ENCODE assay signal across 8 mouse cellular contexts in the genomic region with DNA sequence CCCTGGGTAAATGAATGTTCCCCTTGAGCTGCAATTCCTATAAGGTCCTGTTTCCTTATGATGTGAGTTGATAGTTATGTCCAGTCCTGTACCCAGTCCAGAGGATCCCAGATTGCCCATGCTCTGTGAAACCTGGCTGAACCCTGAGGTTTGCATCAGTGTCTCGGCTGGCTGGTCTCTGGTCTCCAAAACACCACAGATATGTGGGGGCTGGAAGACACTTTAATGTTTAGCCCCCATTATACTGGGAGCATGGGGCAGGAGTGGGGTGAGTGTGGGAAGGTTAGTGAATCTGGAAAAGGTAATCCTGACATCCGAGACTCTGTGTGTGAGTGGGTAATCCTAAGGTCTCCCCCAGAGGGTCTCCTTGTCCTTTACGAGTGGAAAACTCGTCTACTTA. TPM values are rescaled to one million over a fixed set of nuclear protein-coding genes. Genes with fewer than 3 reads are reported as not detected.
DNase-seq lines count a peak whose midpoint lies in the region; ATAC-seq and TF ChIP-seq lines count a peak whose summit lies in the region.

No protein-coding gene starts in this region.

- no peak overlapping the region for H3K4me3 ChIP-seq in heart, embryonic 13.5 days
- no peak overlapping the region for H3K4me3 ChIP-seq in CH12.LX (replicated peaks in 1 of 3; ENCODE audit: low read depth in 2 of 3, low read length in 2 of 3, poor library complexity in 1 of 3)
- H3K4me3 ChIP-seq in forebrain, embryonic 14.5 days (ENCODE audit: low read depth, low read length): peak overlapping the region; percentile 90; the same call in 1 of the 2 replicates
- H3K4me3 ChIP-seq in liver, embryonic 15.5 days (replicated peaks): peak overlapping the region; percentile 95; the same call in 1 of the 2 replicates
- H3K4me3 ChIP-seq in thymus, adult 2 months (ENCODE audit: control insufficient read depth, insufficient read depth, low read length): no peak overlapping the region

- in situ Hi-C loops in CH12.LX (cut with MboI; ENCODE audit: low pct_ligation_motif_present, low pct_unique_long_range_greater_than_20kb, low sequenced_read_pairs): loop anchor here (10.0 kb wide), 1 partner anchor 288 kb away; no protein-coding TSS in a partner anchor

- no peak for ATAC-seq in heart, embryonic 13.5 days (ENCODE audit: extremely low read depth, insufficient number of reproducible peaks, low FRiP score, low TSS enrichment)
- ATAC-seq in forebrain, embryonic 14.5 days: no peak
- ATAC-seq in liver, embryonic 15.5 days (ENCODE audit: insufficient read depth): no peak
- ATAC-seq in monocyte, adult 5-6 weeks (replicated peaks; ENCODE audit: insufficient number of reproducible peaks, low FRiP score, low TSS enrichment, poor library complexity, severe bottlenecking): no peak

- peak overlapping the region; percentile 69 for H3K9ac ChIP-seq in heart, embryonic 13.5 days
- 0 out of 2 replicates have a peak overlapping the region, but pooled peaks have one; percentile 23 for H3K9ac ChIP-seq in CH12.LX (ENCODE audit: insufficient read depth, low read depth)
- H3K9ac ChIP-seq in forebrain, embryonic 14.5 days (ENCODE audit: low read length): peak overlapping the region; percentile 54; the same call in 1 of the 2 replicates
- H3K9ac ChIP-seq in liver, embryonic 15.5 days: peak overlapping the region; percentile 50

- H3K4me1 ChIP-seq in heart, embryonic 13.5 days: peaks cover 21% of the 10 kb centered on the region
- peaks cover 2 to 25% of the 10 kb centered on the region in 2 experiments; a peak in 3 of 4 replicates for H3K4me1 ChIP-seq in CH12.LX (ENCODE audit: control insufficient read depth in 1 of 2, insufficient read depth in 2 of 2)
- peaks cover 5% of the 10 kb centered on the region; the same call in 1 of the 2 replicates for H3K4me1 ChIP-seq in forebrain, embryonic 14.5 days (ENCODE audit: control insufficient read depth, insufficient read depth, low read length)
- H3K4me1 ChIP-seq in liver, embryonic 15.5 days (replicated peaks): peaks cover 36% of the 10 kb centered on the region
- H3K4me1 ChIP-seq in thymus, adult 2 months (replicated peaks; ENCODE audit: control insufficient read depth, insufficient read depth, low read length): peaks cover 10% of the 10 kb centered on the region

- no peaks in the 10 kb centered on the region for H3K9me3 ChIP-seq in heart, embryonic 13.5 days
- H3K9me3 ChIP-seq in CH12.LX (replicated peaks; ENCODE audit: low read length): no peaks in the 10 kb centered on the region
- H3K9me3 ChIP-seq in forebrain, embryonic 14.5 days (replicated peaks; ENCODE audit: control insufficient read depth, low read length): no peaks in the 10 kb centered on the region
- no peaks in the 10 kb centered on the region for H3K9me3 ChIP-seq in liver, embryonic 15.5 days (replicated peaks)

- no peak for TF ChIP-seq EP300 in CH12.LX (IDR thresholded peaks at IDR 0.05; ENCODE audit: low read length)

- TF ChIP-seq CTCF in CH12.LX (conservative IDR thresholded peaks at IDR 0.05 in 1 of 2, IDR thresholded peaks at IDR 0.05 in 1 of 2; ENCODE audit: low read depth in 2 of 2, low read length in 2 of 2): no peak
- TF ChIP-seq CTCF in thymus, adult 2 months (IDR thresholded peaks at IDR 0.05; ENCODE audit: borderline replicate concordance, control insufficient read depth, extremely low read depth, insufficient read depth, low read length, poor library complexity): no peak

- H3K27ac ChIP-seq in heart, embryonic 13.5 days (replicated peaks): peak overlapping the region; percentile 73
- H3K27ac ChIP-seq in CH12.LX (ENCODE audit: insufficient read depth, low read depth): no peak overlapping the region
- H3K27ac ChIP-seq in forebrain, embryonic 14.5 days (ENCODE audit: low read depth, low read length): no peak overlapping the region; the same call in 1 of the 2 replicates
- peak overlapping the region; percentile 91 for H3K27ac ChIP-seq in liver, embryonic 15.5 days (replicated peaks)
- H3K27ac ChIP-seq in thymus, adult 2 months (ENCODE audit: control insufficient read depth, insufficient read depth, low read length): no peak overlapping the region

- no peak for TF ChIP-seq POLR2A in CH12.LX (IDR thresholded peaks at IDR 0.05; ENCODE audit: low read depth, low read length)
- no peak for TF ChIP-seq POLR2A in thymus, adult 2 months (IDR thresholded peaks at IDR 0.05; ENCODE audit: control insufficient read depth, extremely low read depth, insufficient read depth, low read length, poor library complexity)

- no peaks in the 10 kb centered on the region for H3K27me3 ChIP-seq in heart, embryonic 13.5 days (replicated peaks)
- H3K27me3 ChIP-seq in CH12.LX (replicated peaks): no peaks in the 10 kb centered on the region
- no peaks in the 10 kb centered on the region for H3K27me3 ChIP-seq in forebrain, embryonic 14.5 days (replicated peaks; ENCODE audit: control insufficient read depth, insufficient read depth, low read length)
- H3K27me3 ChIP-seq in liver, embryonic 15.5 days: 0 out of 2 replicates have a peak, but pooled peaks cover 5% of the 10 kb centered on the region
- no peaks in the 10 kb centered on the region for H3K27me3 ChIP-seq in thymus, adult 2 months (ENCODE audit: control insufficient read depth, insufficient read depth, low read length)

- peaks cover 28% of the 10 kb centered on the region for H3K79me2 ChIP-seq in CH12.LX (replicated peaks; ENCODE audit: control insufficient read depth, extremely low read depth, insufficient read depth, poor library complexity, severe bottlenecking)

- H3K4me2 ChIP-seq in heart, embryonic 13.5 days: peak overlapping the region; percentile 91
- H3K4me2 ChIP-seq in CH12.LX (ENCODE audit: insufficient read depth, low read depth, poor library complexity, severe bottlenecking): no peak overlapping the region
- peak overlapping the region; percentile 94; the same call in 1 of the 2 replicates for H3K4me2 ChIP-seq in forebrain, embryonic 14.5 days (ENCODE audit: low read length)
- H3K4me2 ChIP-seq in liver, embryonic 15.5 days: peak overlapping the region; percentile 71

- dilution Hi-C loops in CH12.LX (cut with MboI; ENCODE audit: extremely low pct_ligation_motif_present, extremely low pct_unique_long_range_greater_than_20kb, low sequenced_read_pairs): no loop called here

- no peak for DNase-seq in heart, adult 11 months
- DNase-seq in CH12.LX (ENCODE audit: extremely low read depth): no peak
- DNase-seq in forebrain, embryonic 14.5 days (ENCODE audit: low spot score): no peak
- no peak for DNase-seq in thymus, postnatal 10 days (ENCODE audit: low spot score in 2 of 2)
- DNase-seq in thymus, adult 2 months: no peak

- peaks cover 26% of the 10 kb centered on the region for H3K36me3 ChIP-seq in heart, embryonic 13.5 days
- H3K36me3 ChIP-seq in CH12.LX (replicated peaks in 1 of 2; ENCODE audit: control insufficient read depth in 1 of 2, insufficient read depth in 1 of 2, low read length in 1 of 2): peaks cover 27 to 30% of the 10 kb centered on the region in 2 experiments
- H3K36me3 ChIP-seq in forebrain, embryonic 14.5 days (ENCODE audit: control insufficient read depth, insufficient read depth, low read length): peaks cover 23% of the 10 kb centered on the region
- H3K36me3 ChIP-seq in liver, embryonic 15.5 days (replicated peaks): peaks cover 27% of the 10 kb centered on the region
- H3K36me3 ChIP-seq in thymus, adult 2 months (ENCODE audit: control insufficient read depth, insufficient read depth, low read length): peaks cover 18% of the 10 kb centered on the region

- 69% methylated on average over 4 of the region's 4 CpGs for WGBS in heart, embryonic 13.5 days
- WGBS in forebrain, embryonic 14.5 days: 65% methylated on average over 4 of the region's 4 CpGs
- 67% methylated on average over 4 of the region's 4 CpGs for WGBS in liver, embryonic 15.5 days (ENCODE audit: insufficient replicate concordance)
- WGBS in thymus, adult 2 months: 86% methylated on average over 4 of the region's 4 CpGs

- no peak for TF ChIP-seq RAD21 in CH12.LX (IDR thresholded peaks at IDR 0.05; ENCODE audit: low read depth, low read length)

RNA-seq across cellular contexts. Expression of a gene that starts 0.8 kb away (rescaled TPM):
- 25.5 and 25.9 TPM in 2 replicates for polyA plus RNA-seq in heart, embryonic 13.5 days (2015; fragmentation: Nextera tagmentation; extraction: Ambion mirVana)
- total RNA-seq in CH12.LX (2012; rRNA removed) (34.4 and 35.4 TPM in 2 replicates), CH12.LX (2014; rRNA removed) (18.8 and 20.7 TPM in 2 replicates)
- 19.2 and 23.3 TPM in 2 replicates for polyA plus RNA-seq in CH12.LX (2012; ENCODE audit: insufficient read length, low read depth)
- polyA plus RNA-seq in forebrain, embryonic 14.5 days (2014; fragmentation: Nextera tagmentation; extraction: Ambion mirVana): 28.3 and 37.0 TPM in 2 replicates
- polyA plus RNA-seq in liver, embryonic 15.5 days (2015; fragmentation: Nextera tagmentation; extraction: Ambion mirVana): 16.2 and 17.0 TPM in 2 replicates
- total RNA-seq in monocyte, adult 5-6 weeks (2017): 28.7 to 38.2 TPM (median 29.9 TPM) in 3 replicates
- polyA plus RNA-seq in thymus, adult 2 months (2012; rRNA removed): 32.7 and 36.3 TPM in 2 replicates

RNA-seq across cellular contexts. Expression of a gene that starts 2.6 kb away (rescaled TPM):
- polyA plus RNA-seq in heart, embryonic 13.5 days (2015; fragmentation: Nextera tagmentation; extraction: Ambion mirVana): not detected in 2 replicates
- total RNA-seq in CH12.LX (2012; rRNA removed): not detected in 2 replicates
- not detected in 2 replicates for total RNA-seq in CH12.LX (2014; rRNA removed)
- 6.5 TPM in 1 of 2 replicates, not detected in the other for polyA plus RNA-seq in CH12.LX (2012; ENCODE audit: insufficient read length, low read depth)
- not detected in 2 replicates for polyA plus RNA-seq in forebrain, embryonic 14.5 days (2014; fragmentation: Nextera tagmentation; extraction: Ambion mirVana)
- not detected in 2 replicates for polyA plus RNA-seq in liver, embryonic 15.5 days (2015; fragmentation: Nextera tagmentation; extraction: Ambion mirVana)
- total RNA-seq in monocyte, adult 5-6 weeks (2017): not detected in 3 replicates
- polyA plus RNA-seq in thymus, adult 2 months (2012; rRNA removed): not detected in 2 replicates

RNA-seq across cellular contexts. Expression of a gene that starts 21.9 kb away (rescaled TPM):
- 74.9 and 83.4 TPM in 2 replicates for polyA plus RNA-seq in heart, embryonic 13.5 days (2015; fragmentation: Nextera tagmentation; extraction: Ambion mirVana)
- total RNA-seq in CH12.LX (2012; rRNA removed) (351 and 486 TPM in 2 replicates), CH12.LX (2014; rRNA removed) (721 and 819 TPM in 2 replicates)
- 324 and 357 TPM in 2 replicates for polyA plus RNA-seq in CH12.LX (2012; ENCODE audit: insufficient read length, low read depth)
- polyA plus RNA-seq in forebrain, embryonic 14.5 days (2014; fragmentation: Nextera tagmentation; extraction: Ambion mirVana): 133 and 140 TPM in 2 replicates
- polyA plus RNA-seq in liver, embryonic 15.5 days (2015; fragmentation: Nextera tagmentation; extraction: Ambion mirVana): 130 and 134 TPM in 2 replicates
- 446 to 519 TPM (median 465 TPM) in 3 replicates for total RNA-seq in monocyte, adult 5-6 weeks (2017)
- polyA plus RNA-seq in thymus, adult 2 months (2012; rRNA removed): 169 and 179 TPM in 2 replicates

RNA-seq across cellular contexts. Expression of a gene that starts 31.1 kb away (rescaled TPM):
- 39.0 and 39.7 TPM in 2 replicates for polyA plus RNA-seq in heart, embryonic 13.5 days (2015; fragmentation: Nextera tagmentation; extraction: Ambion mirVana)
- total RNA-seq in CH12.LX (2012; rRNA removed) (47.1 and 55.0 TPM in 2 replicates), CH12.LX (2014; rRNA removed) (63.3 and 67.3 TPM in 2 replicates)
- polyA plus RNA-seq in CH12.LX (2012; ENCODE audit: insufficient read length, low read depth): 91.2 and 99.6 TPM in 2 replicates
- polyA plus RNA-seq in forebrain, embryonic 14.5 days (2014; fragmentation: Nextera tagmentation; extraction: Ambion mirVana): 71.1 and 78.0 TPM in 2 replicates
- polyA plus RNA-seq in liver, embryonic 15.5 days (2015; fragmentation: Nextera tagmentation; extraction: Ambion mirVana): 24.4 and 26.2 TPM in 2 replicates
- total RNA-seq in monocyte, adult 5-6 weeks (2017): 10.6 to 23.0 TPM (median 13.2 TPM) in 3 replicates
- polyA plus RNA-seq in thymus, adult 2 months (2012; rRNA removed): 22.5 and 25.0 TPM in 2 replicates

RNA-seq across cellular contexts. Expression of a gene that starts 54.0 kb away (rescaled TPM):
- polyA plus RNA-seq in heart, embryonic 13.5 days (2015; fragmentation: Nextera tagmentation; extraction: Ambion mirVana): not detected in 2 replicates
- total RNA-seq in CH12.LX (2012; rRNA removed): under 0.01 TPM in 1 of 2 replicates, not detected in the other
- total RNA-seq in CH12.LX (2014; rRNA removed): 0.03 TPM in 1 of 2 replicates, not detected in the other
- polyA plus RNA-seq in CH12.LX (2012; ENCODE audit: insufficient read length, low read depth): not detected in 2 replicates
- polyA plus RNA-seq in forebrain, embryonic 14.5 days (2014; fragmentation: Nextera tagmentation; extraction: Ambion mirVana): 0.46 and 0.51 TPM in 2 replicates
- polyA plus RNA-seq in liver, embryonic 15.5 days (2015; fragmentation: Nextera tagmentation; extraction: Ambion mirVana): 0.01 TPM in 1 of 2 replicates, not detected in the other
- total RNA-seq in monocyte, adult 5-6 weeks (2017): 2.2 to 5.0 TPM (median 3.1 TPM) in 3 replicates
- 0.30 and 0.42 TPM in 2 replicates for polyA plus RNA-seq in thymus, adult 2 months (2012; rRNA removed)

Comparison
In these comparisons a context has a peak if more than half of its experiments do, and no peak if none do; other contexts are left out.
1. H3K27ac ChIP-seq: peak in heart, embryonic 13.5 days (single experiment) and liver, embryonic 15.5 days (single experiment); none in CH12.LX (single experiment), forebrain, embryonic 14.5 days (single experiment) and thymus, adult 2 months (single experiment).
2. H3K4me3 ChIP-seq: peak in forebrain, embryonic 14.5 days (single experiment) and liver, embryonic 15.5 days (single experiment); none in heart, embryonic 13.5 days (single experiment), CH12.LX (0 of 3) and thymus, adult 2 months (single experiment).
3. Peak in every context shown above with its lines, with median percentiles within 50 percentile points of each other: H3K9ac ChIP-seq.